Mouse (Mus musculus): ENCODE results near the gene Olfr1512. TPM values are rescaled to one million over a fixed set of nuclear protein-coding genes. Genes with fewer than 3 reads are reported as not detected.

The Olfr1512 gene
- polyA plus RNA-seq, 1 experiment from 2014 or later = not detected

DNA sequence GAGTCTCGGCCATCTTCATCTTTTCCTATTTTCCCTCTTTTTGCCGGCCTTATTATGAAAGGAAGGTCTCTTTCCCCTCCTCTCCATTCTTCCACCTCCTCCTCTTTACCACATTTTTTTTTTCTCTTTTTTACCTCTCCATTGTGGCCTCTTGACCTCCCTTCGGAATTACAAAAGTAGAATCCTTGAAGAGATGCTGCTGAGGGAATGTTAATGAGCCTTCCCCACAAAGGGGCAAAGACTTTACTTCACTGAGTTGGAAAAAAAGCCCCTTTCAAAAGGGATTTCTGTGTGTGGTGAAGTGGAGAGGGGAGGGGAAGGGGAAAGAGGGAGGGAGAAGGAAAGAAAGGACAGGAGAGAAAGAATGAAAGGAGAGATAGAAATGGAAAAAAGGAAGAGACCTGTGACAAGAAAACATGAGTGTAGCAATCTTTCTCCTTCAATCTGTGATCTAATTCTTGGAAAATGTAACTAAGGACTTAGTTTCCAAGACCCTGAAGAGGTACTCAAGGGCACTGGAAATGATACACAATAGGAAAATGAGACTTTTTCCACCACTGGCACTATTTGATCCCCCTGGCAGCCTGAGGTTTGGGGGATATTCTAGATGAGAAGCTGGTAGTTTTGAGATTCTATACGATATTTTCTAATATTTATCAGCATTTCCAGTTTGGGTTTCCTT, 47.8 kb downstream of the Olfr1512 start:
- Histone ChIP-seq H3K4me3 (no peak overlapping the region), H3K4me2 (no peak overlapping the region), H3K9me3 (no peaks in the 10 kb centered on the region), H3K27me3 (peaks cover 57% of the 10 kb centered on the region), H3K27ac (no peak overlapping the region), H3K36me3 (no peaks in the 10 kb centered on the region), H3K4me1 (peaks cover 5% of the 10 kb centered on the region), H3K9ac (no peak overlapping the region)
- ATAC-seq (ENCODE audit: insufficient number of reproducible peaks, low FRiP score, low TSS enrichment, low read depth) = no peak
- WGBS = 33% methylated on average over 4 of the region's 4 CpGs

GRCm38 (mm10) chr14:52327910-52328812, 50.8 kb downstream of the Olfr1512 start, which contains the start of gene Sall2:
TSS of gene Sall2 (minus strand) at chr14:52328762.
- Histone ChIP-seq H3K9me3 (no peaks in the 10 kb centered on the region), H3K27ac (no peak within 1 kb of the TSS), H3K27me3 (peaks cover 59% of the 10 kb centered on the region), H3K4me3 (peak within 1 kb of the TSS; percentile 40), H3K4me2 (peak within 1 kb of the TSS; percentile 68), H3K9ac (no peak within 1 kb of the TSS; the same call in 1 of the 2 replicates), H3K4me1 (peaks cover 5% of the 10 kb centered on the region), H3K36me3 (no peaks in the 10 kb centered on the region)
- ATAC-seq (ENCODE audit: insufficient number of reproducible peaks, low FRiP score, low TSS enrichment, low read depth) = 0 out of 2 replicates have a peak, but pooled peaks have one; percentile 65
- WGBS = 1% methylated on average over 26 of the region's 26 CpGs

- 3% methylated on average over 14 of the region's 14 CpGs for WGBS
- Histone ChIP-seq H3K4me2 (peak overlapping the region; percentile 68), H3K9me3 (no peaks in the 10 kb centered on the region), H3K9ac (no peak overlapping the region), H3K27ac (no peak overlapping the region), H3K36me3 (no peaks in the 10 kb centered on the region), H3K27me3 (peaks cover 59% of the 10 kb centered on the region), H3K4me3 (peak overlapping the region; percentile 40), H3K4me1 (peaks cover 5% of the 10 kb centered on the region)
- no peak for ATAC-seq (ENCODE audit: insufficient number of reproducible peaks, low FRiP score, low TSS enrichment, low read depth)
These were observed 51.5 kb downstream of the Olfr1512 start for GRCm38 (mm10) chr14:52327375-52327901.

DNA sequence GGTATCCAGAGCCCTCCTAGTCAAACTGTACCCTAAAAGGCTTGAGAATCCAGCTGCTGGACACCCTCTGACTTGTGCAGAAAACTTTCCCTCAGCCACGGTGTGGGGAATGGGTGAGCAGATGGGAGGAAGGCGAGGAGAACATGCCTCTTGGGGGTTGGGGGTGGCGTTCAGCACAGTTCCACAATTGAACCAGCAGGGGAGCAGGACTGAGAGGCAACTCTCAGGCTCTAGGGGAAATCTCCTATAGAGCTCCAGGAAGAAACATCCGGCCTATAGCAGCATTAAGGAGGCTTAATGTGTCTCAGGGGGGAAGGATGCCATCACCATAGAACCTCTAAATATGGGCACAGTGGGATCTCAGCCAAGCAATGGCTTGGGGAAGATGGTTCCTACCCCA, 53.1 kb downstream of the Olfr1512 start:
- WGBS = 6% methylated on average over 4 of the region's 4 CpGs
- Histone ChIP-seq H3K4me1 (peaks cover 5% of the 10 kb centered on the region), H3K27ac (no peak overlapping the region), H3K4me3 (no peak overlapping the region), H3K27me3 (peaks cover 46% of the 10 kb centered on the region), H3K4me2 (no peak overlapping the region), H3K9ac (no peak overlapping the region), H3K9me3 (no peaks in the 10 kb centered on the region), H3K36me3 (no peaks in the 10 kb centered on the region)
- no peak for ATAC-seq (ENCODE audit: insufficient number of reproducible peaks, low FRiP score, low TSS enrichment, low read depth)

Other genes starting within 250 kb of the Olfr1512 start
- gene Supt16, start 181.8 kb downstream of the Olfr1512 start, polyA plus RNA-seq (2015; fragmentation: Nextera tagmentation; extraction: Ambion mirVana) = 47.4 and 51.4 TPM in 2 replicates
- 27.5 and 31.9 TPM in 2 replicates for gene Chd8, start 121.4 kb downstream of the Olfr1512 start, polyA plus RNA-seq (2015; fragmentation: Nextera tagmentation; extraction: Ambion mirVana)
- 41.8 and 45.8 TPM in 2 replicates for gene Tox4, start 100.0 kb downstream of the Olfr1512 start, polyA plus RNA-seq (2015; fragmentation: Nextera tagmentation; extraction: Ambion mirVana)
- gene Rab2b, start 99.6 kb downstream of the Olfr1512 start, polyA plus RNA-seq (2015; fragmentation: Nextera tagmentation; extraction: Ambion mirVana) = 24.0 and 25.0 TPM in 2 replicates
- 36.6 and 41.6 TPM in 2 replicates for gene Mettl3, start 74.0 kb downstream of the Olfr1512 start, polyA plus RNA-seq (2015; fragmentation: Nextera tagmentation; extraction: Ambion mirVana)
- gene Sall2, start 50.4 kb downstream of the Olfr1512 start, polyA plus RNA-seq (2015; fragmentation: Nextera tagmentation; extraction: Ambion mirVana) = 13.3 and 15.2 TPM in 2 replicates
- gene Olfr1513, start 22.8 kb downstream of the Olfr1512 start, polyA plus RNA-seq (2015; fragmentation: Nextera tagmentation; extraction: Ambion mirVana) = not detected in 2 replicates
- not detected in 2 replicates for gene Olfr1511, start 18.2 kb upstream of the Olfr1512 start, polyA plus RNA-seq (2015; fragmentation: Nextera tagmentation; extraction: Ambion mirVana)
- gene Olfr1510, start 35.2 kb upstream of the Olfr1512 start, polyA plus RNA-seq (2015; fragmentation: Nextera tagmentation; extraction: Ambion mirVana) = not detected in 2 replicates
- gene Olfr1509, start 63.8 kb upstream of the Olfr1512 start, polyA plus RNA-seq (2015; fragmentation: Nextera tagmentation; extraction: Ambion mirVana) = not detected in 2 replicates
- not detected in 2 replicates for gene Olfr1508, start 88.3 kb upstream of the Olfr1512 start, polyA plus RNA-seq (2015; fragmentation: Nextera tagmentation; extraction: Ambion mirVana)
- gene Olfr1507, start 116.6 kb upstream of the Olfr1512 start, polyA plus RNA-seq (2015; fragmentation: Nextera tagmentation; extraction: Ambion mirVana) = 0.37 TPM in 1 of 2 replicates, not detected in the other